Mouse (Mus musculus) 3134 (cell line): ENCODE results near the gene Ankrd49.

Source experiments
- DNase-seq: peaks from one replicate; pipeline ENCODE4 v3.0.0-alpha.2; 2011; ENCODE audit warnings: low spot score; ENCODE audit not compliant: insufficient read length; ENCODE audit errors: extremely low read depth

Gene Ankrd49

DNA sequence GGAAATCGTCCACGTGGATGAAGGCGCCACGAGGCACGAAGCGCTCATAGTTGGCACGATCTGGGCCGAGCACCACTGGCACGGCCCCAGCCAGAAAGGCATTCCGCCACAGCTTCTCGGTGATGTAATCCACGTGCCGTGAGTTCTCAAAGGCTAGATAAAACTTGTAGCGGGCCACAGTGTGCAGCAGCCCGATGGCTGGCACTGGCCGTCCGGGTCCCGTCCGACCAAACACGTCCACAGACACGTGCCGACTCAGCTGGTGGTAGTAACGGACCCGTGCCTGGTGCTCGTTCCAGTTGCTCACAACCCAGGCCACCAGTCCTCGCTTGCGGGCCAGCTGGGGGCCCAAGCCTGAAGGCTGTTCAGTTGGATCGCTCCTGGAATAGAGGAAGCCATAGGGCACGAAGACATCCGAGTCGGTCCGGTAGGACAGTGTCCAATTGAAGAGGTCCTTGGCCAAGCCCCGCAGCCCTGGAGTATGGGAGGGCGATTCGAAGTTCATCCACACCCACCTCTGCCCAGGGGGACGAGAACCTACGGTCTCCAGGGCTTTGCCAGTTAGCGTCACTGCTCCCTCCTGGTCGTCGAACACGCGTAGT is 33.7 kb downstream of the Ankrd49 start:
- no peak for DNase-seq

DNA sequence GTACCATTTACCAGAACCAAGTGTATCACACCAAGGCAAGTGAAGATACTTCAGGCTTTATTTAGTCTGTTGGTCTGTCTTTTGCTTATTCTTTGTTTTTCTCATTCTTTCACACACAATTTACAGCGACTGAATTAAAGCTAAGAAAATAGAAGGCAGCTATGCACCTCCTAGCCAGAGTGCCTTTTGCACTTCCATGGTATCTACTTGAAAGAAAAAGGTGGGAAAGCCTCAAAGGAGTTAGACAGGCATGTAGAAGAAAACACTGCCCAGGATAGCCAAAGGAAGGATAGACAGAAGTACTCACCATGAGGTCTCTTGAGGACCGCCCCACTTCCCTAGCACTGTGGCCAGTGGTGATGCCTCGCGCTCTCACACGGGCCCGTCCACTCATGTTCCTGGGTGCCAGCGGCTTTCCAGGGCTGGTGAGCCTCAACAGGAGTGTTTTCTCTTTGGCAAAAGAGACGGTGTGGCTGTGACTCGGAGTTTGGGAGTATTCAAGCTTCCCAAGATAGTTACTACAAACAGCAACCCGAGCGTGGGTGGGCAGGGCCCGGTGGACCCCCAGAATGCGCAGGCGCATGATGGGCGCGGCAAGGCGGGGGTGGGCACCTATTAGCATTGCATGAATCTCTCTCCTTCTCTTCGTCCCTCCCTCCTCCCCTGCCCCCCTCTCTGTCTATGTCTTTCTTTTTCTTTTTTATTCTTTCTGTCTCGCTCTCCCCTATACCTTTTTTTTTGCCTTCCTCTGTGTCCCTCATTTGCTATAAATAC is 44.3 kb downstream of the Ankrd49 start, which contains the start of gene Piwil4:
Piwil4 (minus strand) TSS at position 583 of the 774 bp plus-strand sequence.
- no peak for DNase-seq

DNA sequence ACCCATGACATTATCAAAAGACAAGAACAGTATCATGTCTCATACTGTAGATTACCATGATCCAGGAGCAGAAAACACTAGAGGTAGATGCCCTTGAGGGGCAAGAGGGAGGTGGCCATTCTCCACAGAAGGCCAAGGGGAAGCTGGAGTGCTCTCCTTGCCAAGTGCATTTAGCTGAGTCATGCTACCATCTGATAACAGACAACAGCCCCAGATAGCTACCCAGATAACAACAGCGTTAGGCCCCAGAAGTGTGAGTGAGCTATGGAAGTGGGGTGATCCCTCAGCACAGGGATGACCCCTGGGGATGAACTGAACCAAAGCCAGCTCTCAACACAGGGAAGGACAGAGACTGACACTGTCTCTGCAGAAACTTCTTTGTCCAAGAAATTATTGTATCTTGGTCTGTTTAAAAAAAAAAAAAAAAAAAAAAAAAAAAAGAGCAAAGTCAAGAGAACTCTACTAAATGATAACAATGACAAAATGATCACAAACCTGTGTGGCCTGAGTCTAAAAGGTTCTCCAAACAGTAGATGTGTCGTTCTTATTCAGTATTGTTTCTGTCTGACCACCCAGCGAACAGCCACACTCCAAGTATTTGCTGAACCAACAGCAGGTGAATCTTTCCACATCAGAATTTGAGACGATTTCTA is 45.0 kb downstream of the Ankrd49 start:
- DNase-seq, result no peak

DNA sequence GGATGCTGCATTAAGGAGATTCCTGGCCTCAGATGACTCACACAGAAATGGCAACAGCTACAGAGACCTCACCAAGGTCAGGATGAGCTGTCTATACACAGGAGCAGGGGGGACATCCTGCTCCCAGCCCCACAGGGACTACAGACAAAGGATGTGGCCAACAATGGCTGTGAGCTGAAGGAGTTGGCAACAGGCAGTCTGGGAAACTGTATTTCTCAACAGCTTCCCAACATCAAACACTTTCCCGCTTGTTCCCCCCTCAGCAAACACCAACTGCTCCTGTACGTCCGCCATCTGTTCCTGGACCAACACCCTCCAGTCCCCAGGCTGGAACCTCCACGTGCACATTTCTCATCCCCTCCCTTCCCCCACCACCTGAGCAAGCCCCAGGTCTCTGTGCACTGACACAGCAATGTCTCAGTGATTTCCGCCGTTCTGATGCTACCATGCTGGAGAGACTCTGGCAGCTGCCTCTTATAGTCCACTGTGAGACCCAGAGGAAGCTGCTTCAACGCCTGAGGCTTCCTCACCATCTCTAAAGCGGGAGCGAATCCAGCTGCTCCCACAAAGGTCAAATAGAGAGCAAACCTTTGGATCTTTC is 53.6 kb downstream of the Ankrd49 start:
- no peak for DNase-seq
